Mouse (Mus musculus) testis, adult 2 months (tissue): ENCODE results near the gene Ppp2r2c.

ENCODE experiments used
- CTCF ChIP-seq: fragments of 200-500 bp; IDR thresholded peaks from 2 replicates; pipeline ENCODE4 v1.5.1; 2012; ENCODE audit warnings: low read depth, mild to moderate bottlenecking, inconsistent platforms, low read length, moderate library complexity; ENCODE audit not compliant: control insufficient read depth, insufficient read depth, insufficient replicate concordance
- POLR2A ChIP-seq: fragments of 200-500 bp; IDR thresholded peaks from 2 replicates; pipeline ENCODE4 v1.6.1; 2012; ENCODE audit warnings: low read depth, mild to moderate bottlenecking, inconsistent platforms, low read length, moderate library complexity; ENCODE audit not compliant: control insufficient read depth

- no peak for TF ChIP-seq CTCF
- no peak for TF ChIP-seq POLR2A
Measured at GRCm38 (mm10) chr5:36851572-36851971, 16.7 kb upstream of the Ppp2r2c start.
